Mouse (Mus musculus): ENCODE data around the gene Soga1.

Soga1 gene

GRCm38 (mm10) chr2:157060557-157061305 lies 18.3 kb downstream of the Soga1 start:
- DNase-seq = no peak

- DNase-seq = no peak
Observed at GRCm38 (mm10) chr2:157060037-157060436, 19.0 kb downstream of the Soga1 start.

DNA sequence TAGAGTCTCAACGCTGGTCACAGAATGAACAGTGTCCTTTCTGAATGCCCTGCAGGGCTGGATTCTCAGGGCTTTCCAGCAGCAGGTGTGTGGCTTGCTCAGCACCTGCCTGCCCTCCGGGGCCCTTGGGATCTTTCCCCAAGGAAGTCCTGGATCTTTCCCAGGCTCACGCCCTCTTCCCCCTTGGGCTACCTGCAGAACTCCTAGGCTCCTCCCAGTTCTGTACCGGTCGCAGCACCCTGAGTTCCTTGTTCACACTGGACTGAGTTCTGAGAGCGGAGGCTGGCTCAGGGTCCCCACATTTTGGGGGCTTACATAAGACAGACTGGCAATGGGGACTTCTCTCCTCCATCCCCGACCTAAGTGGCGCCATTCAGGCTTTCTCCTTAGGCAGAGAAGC lies 19.9 kb downstream of the Soga1 start:
- no peak for DNase-seq

DNA sequence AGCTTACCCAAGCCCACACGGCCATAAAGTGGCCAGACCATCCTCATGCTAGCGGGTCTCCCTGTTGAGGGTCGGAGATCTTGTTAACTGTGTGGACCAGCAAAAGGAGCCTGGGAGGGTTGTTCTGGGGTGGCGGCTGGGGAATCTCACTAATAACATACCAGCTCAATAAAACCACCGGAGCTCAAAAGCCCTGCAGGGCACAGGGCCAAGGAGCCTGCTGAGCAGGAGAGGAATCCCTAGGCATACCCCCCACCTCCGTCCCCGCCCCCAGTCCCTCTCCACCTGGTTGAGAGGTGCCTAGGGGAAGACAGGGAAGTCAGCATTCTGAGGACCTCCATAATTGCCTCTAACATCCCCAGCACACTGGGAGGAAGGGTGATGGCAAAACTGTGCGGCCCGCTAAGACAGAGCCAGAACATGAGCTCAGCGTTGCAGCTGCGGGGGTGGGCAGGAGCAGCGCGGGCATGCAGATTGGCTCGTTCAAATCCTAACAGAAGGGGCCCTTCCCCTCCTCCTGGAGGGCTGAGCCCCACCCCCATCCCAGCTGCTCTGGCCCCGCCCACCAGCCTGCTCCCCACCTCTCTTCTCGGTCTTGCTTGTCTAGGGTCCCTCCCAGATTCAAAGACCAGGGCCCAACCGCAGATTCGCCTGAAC lies 20.6 kb downstream of the Soga1 start:
- DNase-seq = peak; percentile 94

GRCm38 (mm10) chr2:157057758-157058157 lies 21.3 kb downstream of the Soga1 start:
- no peak for DNase-seq

DNA sequence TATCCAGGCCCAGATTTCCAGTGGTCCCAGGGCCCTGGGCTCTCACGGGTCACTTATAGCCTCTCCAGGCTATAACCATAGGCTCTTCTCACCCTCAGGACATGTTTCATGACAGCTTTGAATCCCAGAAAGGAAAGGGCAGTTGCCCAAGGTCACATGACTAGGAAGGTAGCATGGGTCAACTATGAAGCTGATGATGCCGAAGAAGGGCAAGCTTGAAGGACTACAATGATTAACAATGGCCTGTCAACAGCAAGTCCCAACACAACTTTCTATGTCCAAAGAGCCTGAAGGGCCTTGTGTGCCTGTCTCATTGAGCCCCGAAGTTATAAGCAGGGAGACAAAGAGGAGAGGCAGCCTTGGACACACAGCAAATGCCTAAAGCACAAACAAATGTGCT lies 21.9 kb downstream of the Soga1 start:
- DNase-seq = no peak

GRCm38 (mm10) chr2:157055721-157056120 lies 23.3 kb downstream of the Soga1 start:
- no peak for DNase-seq

DNA sequence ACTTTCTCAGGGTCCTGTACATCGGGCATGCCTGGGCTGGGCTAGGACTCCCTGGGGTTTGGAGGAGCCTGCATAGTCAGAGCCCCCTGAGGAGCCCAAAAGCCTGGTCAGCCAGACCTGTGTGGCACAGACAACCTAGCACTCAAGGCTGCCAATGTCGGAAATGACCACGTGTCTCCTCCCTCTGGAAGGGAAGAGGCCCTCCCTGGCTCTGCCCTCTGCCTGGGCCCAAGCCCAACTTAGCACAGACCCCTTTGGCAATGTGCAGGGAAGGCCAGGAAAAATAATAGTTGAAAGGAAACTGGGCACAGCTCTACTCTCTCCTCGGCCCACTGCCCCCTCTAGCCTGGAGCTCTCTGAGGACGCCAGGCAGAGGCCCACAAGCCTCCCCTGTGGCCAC lies 24.2 kb downstream of the Soga1 start:
- peak; percentile 70 for DNase-seq

DNA sequence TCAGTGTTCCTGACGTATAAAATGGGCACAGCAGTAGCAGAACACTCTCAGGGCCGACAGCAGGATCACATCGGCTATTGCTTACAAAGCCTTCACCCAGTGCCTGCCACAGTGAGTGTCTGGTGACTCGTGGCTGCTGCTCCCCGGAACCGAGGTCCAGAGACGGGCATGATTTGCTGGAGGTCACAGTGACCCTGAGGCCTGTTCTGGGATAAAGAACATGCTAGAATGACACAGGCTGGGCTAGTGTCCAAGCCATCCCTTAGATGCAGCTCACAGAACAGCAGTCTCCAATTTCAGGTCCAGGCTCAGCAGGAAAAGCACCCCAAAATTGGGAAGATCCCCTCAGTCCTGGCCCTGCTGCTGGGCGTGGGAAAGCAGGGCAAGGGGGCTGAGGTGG lies 24.8 kb downstream of the Soga1 start:
- no peak for DNase-seq

GRCm38 (mm10) chr2:157053787-157054186 lies 25.3 kb downstream of the Soga1 start:
- no peak for DNase-seq

- DNase-seq = no peak
Observed at GRCm38 (mm10) chr2:157053124-157053523, 25.9 kb downstream of the Soga1 start.

- DNase-seq = no peak
Observed at GRCm38 (mm10) chr2:157052448-157052847, 26.6 kb downstream of the Soga1 start.

- peak; percentile 85 for DNase-seq
Observed at GRCm38 (mm10) chr2:157049831-157050243, 29.2 kb downstream of the Soga1 start.

DNA sequence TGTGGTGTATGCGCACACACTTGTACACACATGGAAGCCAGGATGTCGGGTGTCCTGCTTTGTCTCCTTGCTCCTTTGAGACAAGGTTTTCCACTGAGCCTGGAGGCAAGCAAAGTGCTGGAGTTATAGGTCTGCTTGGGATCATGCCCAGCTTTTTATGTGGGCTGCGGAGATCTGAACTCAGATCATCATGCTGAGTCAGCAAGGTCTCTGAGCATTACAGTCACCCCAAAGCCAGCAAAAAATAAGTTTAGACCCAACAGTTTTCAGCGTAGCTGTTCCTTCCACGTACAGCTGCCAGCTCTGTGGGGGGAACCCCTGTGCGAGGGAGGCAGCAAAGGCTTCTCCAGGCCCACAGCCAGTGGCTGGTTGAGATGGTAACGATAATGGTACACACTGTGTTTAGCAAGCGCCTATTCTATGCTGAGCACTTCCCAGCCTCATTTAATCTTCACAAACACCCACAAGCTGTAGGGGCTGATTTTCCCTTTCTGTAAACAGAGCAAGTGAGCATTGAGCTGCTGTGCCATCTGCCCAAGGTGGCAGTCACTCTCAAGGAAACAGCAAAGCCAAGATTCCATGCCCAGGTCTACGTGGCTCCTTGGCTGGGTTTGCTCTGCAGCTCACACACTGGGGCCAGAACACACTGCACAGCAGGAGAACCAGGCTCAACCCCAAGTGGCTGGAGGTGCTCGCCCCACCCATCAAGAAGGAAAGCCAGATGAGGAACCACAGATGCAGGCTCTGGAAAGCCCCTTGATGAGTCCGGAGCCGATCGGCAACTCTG lies 30.5 kb downstream of the Soga1 start:
- peak; percentile 89 for DNase-seq

- no peak for DNase-seq
Observed at GRCm38 (mm10) chr2:157046956-157047355, 32.1 kb downstream of the Soga1 start.

DNA sequence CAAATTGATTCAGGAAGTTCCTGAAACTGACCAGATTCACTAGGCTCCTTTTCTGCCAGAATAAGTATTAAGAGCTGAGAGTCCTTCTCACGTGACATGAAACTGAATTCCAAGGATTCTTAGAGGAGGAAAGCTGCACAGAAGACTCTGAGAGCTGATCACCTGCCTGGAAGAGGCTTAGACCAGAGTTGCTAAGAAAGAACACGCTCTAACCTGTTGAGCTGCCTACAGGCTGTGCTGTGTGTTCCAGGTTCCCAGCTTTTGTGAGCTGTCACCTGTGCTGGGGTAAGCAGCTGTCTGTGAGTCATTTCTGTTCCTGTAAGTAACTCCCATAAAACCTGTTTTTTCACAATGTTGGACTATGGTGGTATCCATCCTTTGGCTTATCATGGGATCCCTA lies 33.1 kb downstream of the Soga1 start:
- no peak for DNase-seq

- DNase-seq = no peak
Observed at GRCm38 (mm10) chr2:157043987-157044386, 35.1 kb downstream of the Soga1 start.

DNA sequence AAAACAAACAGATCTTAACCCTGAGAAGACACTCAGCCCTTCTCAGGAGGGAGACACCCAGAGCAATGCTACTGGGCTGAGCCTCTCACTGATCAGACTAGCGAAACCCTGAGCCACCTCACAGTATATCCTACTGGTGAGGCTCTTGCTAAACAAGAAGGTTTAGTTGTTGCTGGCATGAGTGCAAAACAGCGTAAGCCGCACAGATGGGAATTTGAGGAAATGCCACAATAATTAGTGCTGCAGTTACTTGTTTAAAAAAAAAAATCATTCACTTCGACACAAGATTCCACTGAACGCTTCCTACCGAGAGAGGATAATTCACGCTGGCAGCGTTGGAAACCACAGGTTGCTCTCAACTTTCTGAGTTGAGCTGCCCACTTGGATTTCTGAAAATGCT lies 35.5 kb downstream of the Soga1 start:
- peak; percentile 63 for DNase-seq

GRCm38 (mm10) chr2:157041421-157041820 lies 37.6 kb downstream of the Soga1 start:
- DNase-seq = no peak

GRCm38 (mm10) chr2:157040649-157041046 lies 38.4 kb downstream of the Soga1 start:
- DNase-seq = no peak

DNA sequence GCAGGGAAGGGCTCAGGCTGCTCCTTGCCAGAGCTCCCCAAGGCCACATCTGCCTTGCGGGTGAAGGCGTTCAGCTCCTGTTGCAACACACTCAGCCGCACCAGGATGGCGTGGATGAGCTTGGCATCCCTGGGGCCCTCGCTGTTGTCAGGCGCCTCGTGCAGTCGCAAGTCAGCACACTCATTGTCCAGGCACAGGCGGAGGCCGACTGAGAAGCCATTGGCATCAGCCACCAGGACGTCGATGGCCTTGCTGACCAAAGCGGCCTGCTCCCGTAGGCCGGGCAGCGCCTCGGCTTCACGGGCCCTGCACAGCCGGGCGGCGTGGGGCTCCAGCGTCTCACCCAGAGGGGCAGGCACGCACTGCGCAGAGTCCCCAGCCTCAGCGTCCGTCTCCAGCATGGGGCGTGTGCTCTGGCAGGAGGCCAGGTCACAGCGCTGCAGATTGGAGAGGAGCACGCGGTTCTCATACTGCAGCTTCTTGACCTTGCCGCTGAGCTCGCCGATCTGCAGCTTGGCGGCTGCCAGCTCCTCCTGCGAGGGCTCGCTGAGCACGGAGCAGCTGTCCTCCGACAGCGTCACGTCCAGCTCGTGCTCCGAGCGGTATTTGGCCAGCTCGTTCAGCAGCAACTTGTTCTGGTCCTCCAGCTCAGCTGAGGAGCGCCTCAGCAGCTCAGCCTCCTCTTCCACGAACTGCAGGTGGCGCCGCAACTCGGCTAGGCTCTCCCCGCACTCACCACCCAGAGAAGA lies 39.0 kb downstream of the Soga1 start:
- no peak for DNase-seq

GRCm38 (mm10) chr2:157037303-157037702 lies 41.8 kb downstream of the Soga1 start:
- no peak for DNase-seq

- DNase-seq = no peak
Observed at GRCm38 (mm10) chr2:157036400-157036799, 42.7 kb downstream of the Soga1 start.
